Mouse (Mus musculus): ENCODE results near the gene Muc4. TPM values are rescaled to one million over a fixed set of nuclear protein-coding genes. Genes with fewer than 3 reads are reported as not detected.
A peak's percentile ranks its signal among the peaks of the same experiment; 100 is the strongest.

The Muc4 gene
- polyA plus RNA-seq, 1 experiment from 2014 or later: 0.67 TPM

- no peaks in the 10 kb centered on the region for H3K27me3 ChIP-seq (ENCODE audit: insufficient read depth, low read length)
- DNase-seq: no peak
- no peak overlapping the region for H3K4me2 ChIP-seq
- TF ChIP-seq CTCF (IDR thresholded peaks at IDR 0.05; ENCODE audit: low read depth): no peak
- no peaks in the 10 kb centered on the region for H3K9me3 ChIP-seq (ENCODE audit: low read depth, low read length)
- WGBS: 35% methylated on average over 7 of the region's 7 CpGs
- H3K4me3 ChIP-seq (ENCODE audit: low read depth, low read length): no peak overlapping the region
- ATAC-seq (ENCODE audit: insufficient read depth): peak; percentile 14; the same call in 1 of the 2 replicates
- no peaks in the 10 kb centered on the region for H3K36me3 ChIP-seq (ENCODE audit: insufficient read depth)
- no peak overlapping the region for H3K9ac ChIP-seq
- H3K4me1 ChIP-seq (ENCODE audit: insufficient read depth): no peaks in the 10 kb centered on the region
- H3K27ac ChIP-seq (ENCODE audit: low read depth): no peak overlapping the region
Observed at GRCm38 (mm10) chr16:32698550-32698949, 37.1 kb upstream of the Muc4 start.

GRCm38 (mm10) chr16:32703312-32703912 lies 32.3 kb upstream of the Muc4 start:
- Histone ChIP-seq H3K4me3 (ENCODE audit: low read depth, low read length) (no peak overlapping the region), H3K9ac (no peak overlapping the region), H3K36me3 (ENCODE audit: insufficient read depth) (no peaks in the 10 kb centered on the region), H3K4me1 (ENCODE audit: insufficient read depth) (no peaks in the 10 kb centered on the region), H3K9me3 (ENCODE audit: low read depth, low read length) (no peaks in the 10 kb centered on the region), H3K4me2 (no peak overlapping the region), H3K27me3 (ENCODE audit: insufficient read depth, low read length) (no peaks in the 10 kb centered on the region), H3K27ac (ENCODE audit: low read depth) (peak overlapping the region; percentile 30)
- TF ChIP-seq CTCF (IDR thresholded peaks at IDR 0.05; ENCODE audit: low read depth): no peak
- DNase-seq (peak; percentile 43), ATAC-seq (ENCODE audit: insufficient read depth) (no peak)
- 47% methylated on average over 9 of the region's 9 CpGs for WGBS

- WGBS: 90% methylated on average over 3 of the region's 3 CpGs
- Histone ChIP-seq H3K4me3 (ENCODE audit: low read depth, low read length) (no peak overlapping the region), H3K9me3 (ENCODE audit: low read depth, low read length) (no peaks in the 10 kb centered on the region), H3K27ac (ENCODE audit: low read depth) (no peak overlapping the region), H3K4me1 (ENCODE audit: insufficient read depth) (no peaks in the 10 kb centered on the region), H3K4me2 (no peak overlapping the region), H3K27me3 (ENCODE audit: insufficient read depth, low read length) (no peaks in the 10 kb centered on the region), H3K9ac (no peak overlapping the region), H3K36me3 (ENCODE audit: insufficient read depth) (no peaks in the 10 kb centered on the region)
- no peak for DNase-seq
- peak; percentile 43; the same call in 1 of the 2 replicates for TF ChIP-seq CTCF (IDR thresholded peaks at IDR 0.05; ENCODE audit: low read depth)
- ATAC-seq (ENCODE audit: insufficient read depth): no peak
Observed at GRCm38 (mm10) chr16:32705606-32706005, 30.1 kb upstream of the Muc4 start.

- Histone ChIP-seq H3K4me3 (ENCODE audit: low read depth, low read length) (no peak overlapping the region), H3K36me3 (ENCODE audit: insufficient read depth) (no peaks in the 10 kb centered on the region), H3K4me2 (no peak overlapping the region), H3K9me3 (ENCODE audit: low read depth, low read length) (no peaks in the 10 kb centered on the region), H3K27me3 (ENCODE audit: insufficient read depth, low read length) (no peaks in the 10 kb centered on the region), H3K27ac (ENCODE audit: low read depth) (no peak overlapping the region), H3K4me1 (ENCODE audit: insufficient read depth) (no peaks in the 10 kb centered on the region), H3K9ac (no peak overlapping the region)
- ATAC-seq (ENCODE audit: insufficient read depth): no peak
- TF ChIP-seq CTCF (IDR thresholded peaks at IDR 0.05; ENCODE audit: low read depth): no peak
- 48% methylated on average over 17 of the region's 17 CpGs for WGBS
- DNase-seq: no peak
Observed at GRCm38 (mm10) chr16:32707111-32707823, 28.4 kb upstream of the Muc4 start.

- H3K4me2 ChIP-seq: no peak overlapping the region
- H3K4me3 ChIP-seq (ENCODE audit: low read depth, low read length): no peak overlapping the region
- H3K4me1 ChIP-seq (ENCODE audit: insufficient read depth): no peaks in the 10 kb centered on the region
- ATAC-seq (ENCODE audit: insufficient read depth) (peak; percentile 41; the same call in 1 of the 2 replicates), DNase-seq (no peak)
- H3K9me3 ChIP-seq (ENCODE audit: low read depth, low read length): no peaks in the 10 kb centered on the region
- no peaks in the 10 kb centered on the region for H3K27me3 ChIP-seq (ENCODE audit: insufficient read depth, low read length)
- H3K27ac ChIP-seq (ENCODE audit: low read depth): no peak overlapping the region
- TF ChIP-seq CTCF (IDR thresholded peaks at IDR 0.05; ENCODE audit: low read depth): no peak
- no peak overlapping the region for H3K9ac ChIP-seq
- WGBS: 53% methylated on average over 9 of the region's 9 CpGs
- no peaks in the 10 kb centered on the region for H3K36me3 ChIP-seq (ENCODE audit: insufficient read depth)
Observed at GRCm38 (mm10) chr16:32707824-32708456, 27.7 kb upstream of the Muc4 start.

- H3K27ac ChIP-seq (ENCODE audit: low read depth): no peak overlapping the region
Observed at GRCm38 (mm10) chr16:32708457-32709033, 27.1 kb upstream of the Muc4 start.

GRCm38 (mm10) chr16:32709116-32709515 lies 26.6 kb upstream of the Muc4 start:
- DNase-seq: no peak
- no peak overlapping the region for H3K27ac ChIP-seq (ENCODE audit: low read depth)

More at GRCm38 (mm10) chr16:32708457-32709033, 27.1 kb upstream of the Muc4 start:
- Histone ChIP-seq H3K36me3 (ENCODE audit: insufficient read depth) (no peaks in the 10 kb centered on the region), H3K4me2 (no peak overlapping the region), H3K9ac (no peak overlapping the region), H3K4me3 (ENCODE audit: low read depth, low read length) (no peak overlapping the region), H3K9me3 (ENCODE audit: low read depth, low read length) (no peaks in the 10 kb centered on the region), H3K4me1 (ENCODE audit: insufficient read depth) (no peaks in the 10 kb centered on the region), H3K27me3 (ENCODE audit: insufficient read depth, low read length) (no peaks in the 10 kb centered on the region)
- 65% methylated on average over 10 of the region's 10 CpGs for WGBS
- TF ChIP-seq CTCF (IDR thresholded peaks at IDR 0.05; ENCODE audit: low read depth): no peak
- DNase-seq: no peak
- ATAC-seq (ENCODE audit: insufficient read depth): no peak

More at GRCm38 (mm10) chr16:32709116-32709515, 26.6 kb upstream of the Muc4 start:
- H3K4me2 ChIP-seq: no peak overlapping the region
- H3K4me3 ChIP-seq (ENCODE audit: low read depth, low read length): no peak overlapping the region
- no peaks in the 10 kb centered on the region for H3K4me1 ChIP-seq (ENCODE audit: insufficient read depth)
- no peaks in the 10 kb centered on the region for H3K9me3 ChIP-seq (ENCODE audit: low read depth, low read length)
- no peak for TF ChIP-seq CTCF (IDR thresholded peaks at IDR 0.05; ENCODE audit: low read depth)
- WGBS: 84% methylated on average over 8 of the region's 8 CpGs
- H3K36me3 ChIP-seq (ENCODE audit: insufficient read depth): no peaks in the 10 kb centered on the region
- ATAC-seq (ENCODE audit: insufficient read depth): no peak
- no peaks in the 10 kb centered on the region for H3K27me3 ChIP-seq (ENCODE audit: insufficient read depth, low read length)
- H3K9ac ChIP-seq: no peak overlapping the region

Measured in lung, embryonic 14.5 days (tissue).